Mouse (Mus musculus): ENCODE results near the gene Fam171a1. TPM values are rescaled to one million over a fixed set of nuclear protein-coding genes. Genes with fewer than 3 reads are reported as not detected.
A peak's percentile ranks its signal among the peaks of the same experiment; 100 is the strongest.
"Not testable (repeated sequence)": the region's sequence is repeated elsewhere in the genome, so short reads cannot be mapped to it uniquely, and the experiment has no call there.

Fam171a1 gene
- polyA plus RNA-seq, 1 experiment, result 52.3 TPM

DNA sequence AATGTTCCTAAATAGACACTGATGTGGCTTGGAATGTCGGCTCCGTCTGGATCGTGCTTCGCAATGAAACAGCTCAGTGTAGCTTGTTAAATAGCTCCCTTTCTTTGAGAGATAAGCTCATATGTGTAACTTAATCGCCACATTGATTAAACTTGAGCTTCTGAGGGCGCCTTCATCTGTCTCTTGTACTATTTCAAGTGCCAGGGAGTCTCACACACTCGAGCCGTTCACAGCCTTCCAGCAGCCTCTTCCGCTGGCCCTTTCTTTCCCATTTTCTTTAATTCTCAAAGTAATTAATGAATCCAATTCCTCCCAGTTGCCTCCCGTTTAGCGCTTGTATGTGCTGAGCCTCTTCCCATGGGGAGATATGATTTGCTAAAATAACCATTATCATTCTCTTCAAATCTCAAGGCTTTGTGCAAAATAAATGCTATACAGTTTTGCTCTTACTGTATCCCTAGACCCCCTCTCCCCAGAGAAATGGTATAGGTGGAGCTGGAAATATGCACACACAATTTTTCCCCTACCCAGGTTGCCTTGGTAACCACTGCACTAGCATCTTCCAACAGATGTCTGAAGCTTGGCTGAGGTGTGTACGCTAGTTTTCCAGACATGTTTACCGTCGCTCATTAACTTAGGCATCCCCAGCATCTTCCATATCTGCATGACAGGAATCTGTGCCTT, 54.8 kb downstream of the Fam171a1 start:
- no peak for DNase-seq (ENCODE audit: extremely low spot score in 1 of 2, low spot score in 1 of 2)

GRCm38 (mm10) chr2:3169403-3169747, 55.4 kb downstream of the Fam171a1 start:
- DNase-seq (ENCODE audit: extremely low spot score in 1 of 2, low spot score in 1 of 2), result no peak

GRCm38 (mm10) chr2:3171774-3172173, 57.8 kb downstream of the Fam171a1 start:
- no peak for DNase-seq (ENCODE audit: extremely low spot score in 1 of 2, low spot score in 1 of 2)

- DNase-seq (ENCODE audit: extremely low spot score in 1 of 2, low spot score in 1 of 2), result peak; percentile 87 to 89
Observed at GRCm38 (mm10) chr2:3172656-3173055, 58.6 kb downstream of the Fam171a1 start.

DNA sequence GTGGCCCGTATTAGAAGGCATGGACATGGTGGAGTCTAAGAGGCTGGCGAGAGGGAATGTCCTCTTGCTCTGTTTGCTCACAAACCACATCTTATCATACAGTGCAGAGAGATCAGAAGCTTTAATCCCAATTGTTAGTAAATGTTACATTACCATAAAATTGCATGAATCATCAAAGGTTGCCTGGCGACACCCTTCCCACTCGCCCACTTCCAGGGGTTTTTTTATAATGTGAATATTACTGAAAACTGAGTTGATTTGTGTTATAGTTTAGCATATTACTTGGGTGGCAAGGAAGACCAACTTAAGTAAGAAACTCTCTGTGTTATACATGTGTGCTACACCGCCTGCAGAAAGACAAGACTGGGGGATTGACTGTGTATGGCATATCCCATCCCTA, 60.9 kb downstream of the Fam171a1 start:
- no peak for DNase-seq (ENCODE audit: extremely low spot score in 1 of 2, low spot score in 1 of 2)

DNA sequence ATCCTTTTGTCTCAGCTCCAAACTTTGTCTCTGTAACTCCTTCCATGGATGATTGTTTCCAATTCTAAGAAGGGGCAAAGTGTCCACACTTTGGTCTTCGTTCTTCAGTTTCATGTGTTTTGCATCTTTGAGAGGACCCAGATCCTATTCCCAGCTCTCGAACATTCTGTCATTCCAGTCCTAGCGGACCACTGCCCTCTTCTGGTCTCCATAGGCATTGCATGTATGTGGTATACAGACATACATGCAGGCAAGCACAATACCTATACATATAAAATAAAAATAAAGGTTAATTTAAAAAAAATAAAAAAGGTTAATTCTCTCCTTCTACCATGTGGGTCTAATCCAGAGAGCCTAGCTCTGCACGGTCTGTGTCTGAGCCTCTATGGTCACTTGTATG, 62.0 kb downstream of the Fam171a1 start:
- not testable (repeated sequence) for DNase-seq (ENCODE audit: extremely low spot score in 1 of 2, low spot score in 1 of 2)

DNA sequence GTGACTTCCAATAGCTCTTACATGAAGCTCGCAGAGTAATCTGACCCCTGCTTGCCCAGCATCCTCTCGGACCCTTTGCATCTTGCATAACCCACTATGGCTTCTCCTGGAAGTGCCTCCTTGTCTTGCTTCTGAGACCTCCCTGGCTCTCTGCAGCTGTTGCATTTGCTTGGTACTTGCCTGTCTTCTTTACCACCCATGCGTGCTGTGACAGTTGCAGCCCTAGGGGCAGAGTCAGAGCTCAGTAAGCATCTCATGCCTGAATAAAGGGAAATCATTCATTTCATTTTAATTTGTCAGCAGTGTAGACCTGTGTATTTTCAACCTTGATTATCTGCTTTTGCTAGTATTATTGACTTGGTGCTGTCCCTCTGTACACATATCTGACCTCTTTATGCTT, 62.7 kb downstream of the Fam171a1 start:
- no peak for DNase-seq (ENCODE audit: extremely low spot score in 1 of 2, low spot score in 1 of 2)

GRCm38 (mm10) chr2:3180550-3180949, 66.5 kb downstream of the Fam171a1 start:
- DNase-seq (ENCODE audit: extremely low spot score in 1 of 2, low spot score in 1 of 2), result no peak

GRCm38 (mm10) chr2:3183656-3184055, 69.6 kb downstream of the Fam171a1 start:
- no peak for DNase-seq (ENCODE audit: extremely low spot score in 1 of 2, low spot score in 1 of 2)

DNA sequence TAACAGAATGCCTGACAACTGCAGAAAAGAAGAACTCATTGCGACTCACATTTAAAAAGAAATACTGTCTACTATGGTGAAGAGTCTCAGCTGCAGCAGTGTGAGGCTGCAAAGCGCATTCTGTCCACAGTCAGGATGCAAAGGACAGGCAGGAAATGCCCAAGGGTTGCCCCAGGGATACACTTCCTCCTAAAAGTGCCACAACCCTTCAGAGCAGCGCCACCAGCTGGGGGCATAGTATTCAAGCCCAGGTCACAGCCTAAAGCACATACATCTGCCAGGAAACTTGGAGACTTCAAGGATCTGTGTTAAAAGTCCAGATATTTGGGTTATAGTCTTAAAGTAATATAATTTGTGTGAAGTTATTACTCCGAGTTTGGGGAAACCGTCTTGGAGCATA, 71.3 kb downstream of the Fam171a1 start:
- DNase-seq (ENCODE audit: extremely low spot score in 1 of 2, low spot score in 1 of 2), result no peak

DNA sequence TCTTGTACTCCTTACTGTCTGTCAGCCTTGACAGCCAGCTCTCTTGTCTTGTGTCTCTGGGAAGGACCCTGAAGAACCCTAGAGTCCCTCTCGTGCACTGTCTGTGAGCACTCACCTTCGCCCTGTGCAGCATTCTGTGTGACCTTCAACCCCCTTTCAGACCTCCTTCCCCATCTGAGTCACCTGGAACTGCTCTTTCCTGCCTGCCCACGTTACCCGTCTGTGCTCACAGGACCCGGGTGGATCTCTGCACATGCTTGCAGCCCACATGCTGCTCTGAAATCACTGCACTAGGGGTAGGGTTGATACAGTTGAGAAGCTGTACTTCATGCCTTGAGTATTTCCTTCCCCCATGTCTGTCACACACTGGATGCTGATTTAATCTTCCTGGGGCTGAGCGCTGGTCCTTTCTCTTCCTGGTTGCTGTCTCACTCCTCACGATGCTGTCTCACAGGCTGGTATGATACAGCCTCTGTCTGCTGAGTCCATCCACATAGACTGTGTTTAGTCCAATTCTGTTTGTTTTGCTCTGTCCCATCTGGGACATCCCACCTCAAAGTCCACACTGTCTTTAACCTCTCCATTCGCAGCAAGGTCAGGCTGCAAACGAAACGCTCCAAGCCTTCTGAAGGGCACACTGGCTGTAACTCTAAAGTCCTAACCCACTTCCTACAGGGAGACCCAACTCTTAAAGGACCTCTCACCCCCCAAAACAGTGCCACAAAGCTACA, 74.9 kb downstream of the Fam171a1 start:
- DNase-seq (ENCODE audit: extremely low spot score in 1 of 2, low spot score in 1 of 2), result no peak

GRCm38 (mm10) chr2:3191149-3191548, 77.1 kb downstream of the Fam171a1 start:
- DNase-seq (ENCODE audit: extremely low spot score in 1 of 2, low spot score in 1 of 2), result no peak

- DNase-seq (ENCODE audit: extremely low spot score in 1 of 2, low spot score in 1 of 2), result no peak
Observed at GRCm38 (mm10) chr2:3195511-3195910, 81.5 kb downstream of the Fam171a1 start.

GRCm38 (mm10) chr2:3200422-3200821, 86.4 kb downstream of the Fam171a1 start:
- DNase-seq (ENCODE audit: extremely low spot score in 1 of 2, low spot score in 1 of 2), result no peak

- no peak for DNase-seq (ENCODE audit: extremely low spot score in 1 of 2, low spot score in 1 of 2)
Observed at GRCm38 (mm10) chr2:3206975-3207642, 93.1 kb downstream of the Fam171a1 start.

GRCm38 (mm10) chr2:3215480-3215879, 101.5 kb downstream of the Fam171a1 start:
- DNase-seq (ENCODE audit: extremely low spot score in 1 of 2, low spot score in 1 of 2), result no peak

GRCm38 (mm10) chr2:3216617-3217016, 102.6 kb downstream of the Fam171a1 start:
- DNase-seq (ENCODE audit: extremely low spot score in 1 of 2, low spot score in 1 of 2), result no peak

- DNase-seq (ENCODE audit: extremely low spot score in 1 of 2, low spot score in 1 of 2), result not testable (repeated sequence)
Observed at GRCm38 (mm10) chr2:3217577-3217976, 103.6 kb downstream of the Fam171a1 start.

- DNase-seq (ENCODE audit: extremely low spot score in 1 of 2, low spot score in 1 of 2), result peak; percentile 81 to 92
Observed at GRCm38 (mm10) chr2:3218225-3218624, 104.2 kb downstream of the Fam171a1 start.

- DNase-seq (ENCODE audit: extremely low spot score in 1 of 2, low spot score in 1 of 2), result no peak
Observed at GRCm38 (mm10) chr2:3228475-3228874, 114.5 kb downstream of the Fam171a1 start.

DNA sequence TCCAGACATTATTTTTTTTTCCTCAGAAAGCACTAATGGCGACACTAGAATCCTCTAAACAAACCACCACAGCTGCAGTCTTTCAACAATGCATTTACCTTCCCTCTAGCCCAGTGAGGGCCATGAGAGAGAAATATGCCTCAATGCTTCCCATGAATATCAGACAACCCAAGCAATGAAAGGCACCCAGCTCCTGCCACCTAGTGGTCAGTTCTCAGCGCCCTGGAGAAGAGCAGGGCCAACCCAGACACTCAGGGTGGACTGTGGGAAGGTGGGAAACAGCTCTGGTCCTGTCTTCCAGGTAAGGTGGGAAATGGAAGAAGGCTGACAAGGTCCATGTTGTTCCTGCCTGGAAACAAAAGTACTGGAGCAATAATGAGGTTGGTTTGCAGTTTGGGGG, 115.0 kb downstream of the Fam171a1 start:
- peak; percentile 52 to 84 for DNase-seq (ENCODE audit: extremely low spot score in 1 of 2, low spot score in 1 of 2)

DNA sequence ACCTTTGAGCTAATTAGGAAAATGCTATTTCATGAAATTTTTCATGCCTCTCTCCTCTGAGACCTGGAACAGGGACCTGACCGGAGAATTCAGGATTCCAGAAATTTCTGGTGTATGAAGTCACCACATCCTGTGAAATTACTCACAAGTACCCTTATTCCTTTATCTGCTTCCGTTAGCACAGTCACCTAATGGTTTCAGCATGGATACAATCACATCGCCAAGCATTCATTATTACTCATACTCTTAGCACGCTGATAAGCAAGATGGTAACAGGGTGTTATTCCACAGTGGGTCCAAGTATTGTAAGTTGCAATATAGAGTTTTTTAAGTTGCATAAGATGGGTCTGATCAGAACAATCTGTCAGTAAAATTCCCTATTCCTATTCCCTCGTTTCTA, 125.2 kb downstream of the Fam171a1 start:
- no peak for DNase-seq (ENCODE audit: extremely low spot score in 1 of 2, low spot score in 1 of 2)

All from frontal cortex, adult 2 months (tissue).